Mouse (Mus musculus) limb, embryonic 10.5 days (tissue): ENCODE data around the gene Os9. TPM values are rescaled to one million over a fixed set of nuclear protein-coding genes. Genes with fewer than 3 reads are reported as not detected.
A peak's percentile ranks its signal among the peaks of the same experiment; 100 is the strongest.
"Not testable (repeated sequence)": the region's sequence is repeated elsewhere in the genome, so short reads cannot be mapped to it uniquely, and the experiment has no call there.

Source experiments
- DNase-seq: peaks from one replicate; pipeline ENCODE4 v3.0.0-alpha.2; 2017; ENCODE audit warnings: low spot score
- H3K27ac ChIP-seq: fragments of 300-500 bp; sonication (generic); 2 replicates; pipeline ENCODE4 v1.5.1; 2016; ENCODE audit warnings: mild to moderate bottlenecking
- H3K27me3 ChIP-seq: fragments of 300-500 bp; sonication (generic); 2 replicates; pipeline ENCODE4 v1.6.1; 2016; ENCODE audit warnings: low read depth, mild to moderate bottlenecking; ENCODE audit not compliant: poor library complexity, severe bottlenecking
- H3K36me3 ChIP-seq: fragments of 300-500 bp; sonication (generic); 2 replicates; pipeline ENCODE4 v1.6.1; 2016; ENCODE audit warnings: mild to moderate bottlenecking, moderate library complexity
- H3K4me1 ChIP-seq: fragments of 300-500 bp; sonication (generic); 2 replicates; pipeline ENCODE4 v1.6.1; 2016
- H3K4me3 ChIP-seq: fragments of 300-500 bp; sonication (generic); 2 replicates; pipeline ENCODE4 v1.5.1; 2016; ENCODE audit warnings: mild to moderate bottlenecking, moderate library complexity
- H3K9me3 ChIP-seq: fragments of 300-500 bp; sonication (generic); replicated peaks from 2 replicates; pipeline ENCODE4 v1.6.1; 2016; ENCODE audit warnings: mild to moderate bottlenecking
- WGBS: fragments of 180-500 bp; shearing (Covaris S2); methylation state at CpG from one replicate; pipeline ENCODE4 v1.1.7; 2016; 5-methylcytosine and 5-hydroxymethylcytosine counted together
- polyA plus RNA-seq: library from polyadenylated mRNA; unstranded; fragments of >200 nt; fragmentation: Nextera tagmentation; extraction: Ambion mirVana; gene quantifications from 2 replicates; pipeline ENCODE4 v1.2.1, GENCODE M21; 2016

Gene Os9
- polyA plus RNA-seq, 1 experiment from 2014 or later: 49.7 TPM

- no peak for DNase-seq
- Histone ChIP-seq H3K36me3 (no peaks in the 10 kb centered on the region), H3K27ac (no peak overlapping the region), H3K27me3 (no peaks in the 10 kb centered on the region), H3K4me3 (no peak overlapping the region), H3K4me1 (0 out of 2 replicates have a peak, but pooled peaks cover 3% of the 10 kb centered on the region), H3K9me3 (no peaks in the 10 kb centered on the region)
- WGBS: 89% methylated on average over 11 of the region's 11 CpGs
These were observed 20.0 kb upstream of the Os9 start for GRCm38 (mm10) chr10:127140971-127141370.

GRCm38 (mm10) chr10:127138328-127139141, 17.6 kb upstream of the Os9 start:
- Histone ChIP-seq H3K36me3 (no peaks in the 10 kb centered on the region), H3K9me3 (no peaks in the 10 kb centered on the region), H3K4me3 (no peak overlapping the region), H3K27me3 (no peaks in the 10 kb centered on the region), H3K4me1 (peaks cover 8% of the 10 kb centered on the region), H3K27ac (no peak overlapping the region)
- WGBS: 91% methylated on average over 18 of the region's 18 CpGs
- DNase-seq: no peak

GRCm38 (mm10) chr10:127137896-127138295, 17.0 kb upstream of the Os9 start:
- Histone ChIP-seq H3K27me3 (no peaks in the 10 kb centered on the region), H3K36me3 (no peaks in the 10 kb centered on the region), H3K27ac (no peak overlapping the region), H3K9me3 (no peaks in the 10 kb centered on the region), H3K4me1 (peaks cover 8% of the 10 kb centered on the region), H3K4me3 (no peak overlapping the region)
- WGBS: 89% methylated on average over 3 of the region's 3 CpGs
- no peak for DNase-seq

- Histone ChIP-seq H3K27me3 (no peaks in the 10 kb centered on the region), H3K4me3 (no peak overlapping the region), H3K9me3 (no peaks in the 10 kb centered on the region), H3K36me3 (no peaks in the 10 kb centered on the region), H3K4me1 (peaks cover 8% of the 10 kb centered on the region), H3K27ac (no peak overlapping the region)
- 88% methylated on average over 4 of the region's 4 CpGs for WGBS
- no peak for DNase-seq
These were observed 15.6 kb upstream of the Os9 start for GRCm38 (mm10) chr10:127136510-127136909.

GRCm38 (mm10) chr10:127135118-127135836, 14.3 kb upstream of the Os9 start:
- H3K9me3 ChIP-seq: no peaks in the 10 kb centered on the region
- H3K27me3 ChIP-seq: no peaks in the 10 kb centered on the region
- no peak for DNase-seq
- no peak overlapping the region for H3K4me3 ChIP-seq
- 61% methylated on average over 8 of the region's 8 CpGs for WGBS
- H3K27ac ChIP-seq: no peak overlapping the region
- no peaks in the 10 kb centered on the region for H3K36me3 ChIP-seq
- H3K4me1 ChIP-seq: peaks cover 8% of the 10 kb centered on the region

GRCm38 (mm10) chr10:127134394-127135035, 13.6 kb upstream of the Os9 start:
- not testable (repeated sequence) for H3K4me3 ChIP-seq, H3K9me3 ChIP-seq, H3K27me3 ChIP-seq, H3K4me1 ChIP-seq, H3K36me3 ChIP-seq, DNase-seq, H3K27ac ChIP-seq
- 91% methylated on average over 3 of the region's 3 CpGs for whole genome bisulfite sequencing

- H3K36me3 ChIP-seq: no peaks in the 10 kb centered on the region
- H3K27ac ChIP-seq: no peak overlapping the region
- no peaks in the 10 kb centered on the region for H3K27me3 ChIP-seq
- H3K9me3 ChIP-seq: no peaks in the 10 kb centered on the region
- 63% methylated on average over 5 of the region's 5 CpGs for WGBS
- no peak for DNase-seq
- no peak overlapping the region for H3K4me3 ChIP-seq
- H3K4me1 ChIP-seq: peaks cover 8% of the 10 kb centered on the region
These were observed 11.5 kb upstream of the Os9 start for GRCm38 (mm10) chr10:127132469-127132868.

- Histone ChIP-seq H3K9me3 (no peaks in the 10 kb centered on the region), H3K27ac (no peak overlapping the region), H3K27me3 (no peaks in the 10 kb centered on the region), H3K4me1 (no peaks in the 10 kb centered on the region), H3K36me3 (no peaks in the 10 kb centered on the region), H3K4me3 (no peak overlapping the region)
- no peak for DNase-seq
- WGBS: 80% methylated on average over 4 of the region's 4 CpGs
These were observed 8.5 kb upstream of the Os9 start for GRCm38 (mm10) chr10:127129431-127129830.

- 85% methylated on average over 7 of the region's 7 CpGs for WGBS
- Histone ChIP-seq H3K4me1 (peaks cover 8% of the 10 kb centered on the region), H3K27ac (no peak overlapping the region), H3K27me3 (no peaks in the 10 kb centered on the region), H3K36me3 (no peaks in the 10 kb centered on the region), H3K9me3 (no peaks in the 10 kb centered on the region), H3K4me3 (no peak overlapping the region)
- no peak for DNase-seq
These were observed 6.9 kb upstream of the Os9 start for GRCm38 (mm10) chr10:127127711-127128279.

- Histone ChIP-seq H3K27ac (no peak overlapping the region), H3K4me1 (peaks cover 14% of the 10 kb centered on the region), H3K36me3 (no peaks in the 10 kb centered on the region), H3K4me3 (no peak overlapping the region), H3K27me3 (no peaks in the 10 kb centered on the region), H3K9me3 (no peaks in the 10 kb centered on the region)
- DNase-seq: no peak
- WGBS: 88% methylated on average over 5 of the region's 5 CpGs
These were observed 5.6 kb upstream of the Os9 start for GRCm38 (mm10) chr10:127126579-127126978.

- no peak overlapping the region for H3K4me3 ChIP-seq
- no peak overlapping the region for H3K27ac ChIP-seq
- DNase-seq: no peak
- peaks cover 18% of the 10 kb centered on the region for H3K4me1 ChIP-seq
- WGBS: 77% methylated on average over 9 of the region's 9 CpGs
- no peaks in the 10 kb centered on the region for H3K27me3 ChIP-seq
- no peaks in the 10 kb centered on the region for H3K9me3 ChIP-seq
- no peaks in the 10 kb centered on the region for H3K36me3 ChIP-seq
These were observed 4.5 kb upstream of the Os9 start for GRCm38 (mm10) chr10:127125210-127126001.

GRCm38 (mm10) chr10:127123436-127123805, 2.5 kb upstream of the Os9 start:
- H3K4me3 ChIP-seq: peak overlapping the region; percentile 44
- peaks cover 25% of the 10 kb centered on the region for H3K4me1 ChIP-seq
- 12% methylated on average over 4 of the region's 4 CpGs for WGBS
- H3K9me3 ChIP-seq: no peaks in the 10 kb centered on the region
- H3K27ac ChIP-seq: no peak overlapping the region; the same call in none of the 2 replicates
- H3K27me3 ChIP-seq: no peaks in the 10 kb centered on the region
- H3K36me3 ChIP-seq: peaks cover 12% of the 10 kb centered on the region
- peak; percentile 72 for DNase-seq
